ENCODE assay signal across 10 mouse cellular contexts in genomic region chr16:26527931-26528666, GRCm38 (mm10). TPM values are rescaled to one million over a fixed set of nuclear protein-coding genes. Genes with fewer than 3 reads are reported as not detected.
DNase-seq lines count a peak whose midpoint lies in the region; ATAC-seq lines count a peak whose summit lies in the region.
"Had no signal": no experiment of that assay in that cellular context is flagged by ENCODE, and none has a peak within 500 bp of the region (broad histone marks: within the 10 kb centered on the region; RNA-seq: fewer than 3 reads in every experiment).

No protein-coding gene starts in this region.

- DNase-seq in cerebellum, postnatal 14 days = peak; percentile 13 to 17
- DNase-seq in cerebellum, adult 18-20 months = no peak
- peak; percentile 13 for DNase-seq in right cerebral cortex, adult 18-20 months
- DNase-seq in right cerebral cortex, adult 2 months (ENCODE audit: low spot score in 2 of 2) = no peak
- DNase-seq in lung, postnatal 14 days = peak; percentile 2
- no peak for DNase-seq in yolk sac, embryonic 10.5 days (ENCODE audit: low spot score)
- DNase-seq in spleen, postnatal 4 days (ENCODE audit: low spot score in 2 of 2) = no peak

- no peak for ATAC-seq in CD4-positive, CD25-positive, alpha-beta regulatory T cell, adult 4 months

RNA-seq across cellular contexts. Expression of gene Tmem207, which starts 1.5 kb away (rescaled TPM):
- not detected for polyA plus RNA-seq in CD4-positive, CD25-positive, alpha-beta regulatory T cell, adult 4 months (2017; shearing (Covaris generic))
- polyA plus RNA-seq: heart, embryonic 14.5 days; spleen, adult 2 months had no signal

RNA-seq across cellular contexts. Expression of gene Il1rap, which starts 53.4 kb away (rescaled TPM):
- polyA plus RNA-seq in CD4-positive, CD25-positive, alpha-beta regulatory T cell, adult 4 months (2017; shearing (Covaris generic)) = 10 to 100 TPM in 1 of 2 experiments, 1 to 10 TPM in 1; 9.4 to 14.2 TPM

Comparison
In these comparisons a context has a peak if more than half of its experiments do, and no peak if none do; other contexts are left out.
1. DNase-seq: peak in cerebellum, postnatal 14 days (2 of 2), right cerebral cortex, adult 18-20 months (single experiment) and lung, postnatal 14 days (single experiment); none in cerebellum, adult 18-20 months (0 of 2), right cerebral cortex, adult 2 months (0 of 2), yolk sac, embryonic 10.5 days (single experiment) and spleen, postnatal 4 days (0 of 2).